Mouse (Mus musculus) limb, embryonic 11.5 days (tissue): ENCODE measurements around the gene Ccdc153. TPM values are rescaled to one million over a fixed set of nuclear protein-coding genes. Genes with fewer than 3 reads are reported as not detected.

Experiments used
- ATAC-seq: fragments of 200-750 bp; cut with Nextera tagmentation; 2 replicates; pipeline ENCODE4 v1.8.0; 2017; ENCODE audit warnings: low read depth; ENCODE audit not compliant: insufficient number of reproducible peaks, low FRiP score, low TSS enrichment
- DNase-seq: peaks from one replicate; pipeline ENCODE4 v3.0.0-alpha.2; 2015; ENCODE audit warnings: low spot score
- H3K27ac ChIP-seq: fragments of 300-500 bp; sonication (generic); replicated peaks from 2 replicates; pipeline ENCODE4 v1.5.1; 2014; ENCODE audit warnings: low read depth, mild to moderate bottlenecking, low read length
- H3K27me3 ChIP-seq: fragments of 300-500 bp; sonication (generic); 2 replicates; pipeline ENCODE4 v1.6.1; 2014; ENCODE audit warnings: mild to moderate bottlenecking, low read length, mixed read lengths; ENCODE audit not compliant: control insufficient read depth, insufficient read depth
- H3K36me3 ChIP-seq: fragments of 300-500 bp; sonication (generic); 2 replicates; pipeline ENCODE4 v1.6.1; 2014; ENCODE audit warnings: mild to moderate bottlenecking, low read length, moderate library complexity, mixed read lengths; ENCODE audit not compliant: control insufficient read depth, insufficient read depth
- H3K4me1 ChIP-seq: fragments of 300-500 bp; sonication (generic); 2 replicates; pipeline ENCODE4 v1.6.1; 2014; ENCODE audit warnings: low read length, mixed read lengths; ENCODE audit not compliant: control insufficient read depth, insufficient read depth
- H3K4me2 ChIP-seq: fragments of 300-500 bp; sonication (generic); 2 replicates; pipeline ENCODE4 v1.6.1; 2014; ENCODE audit warnings: low read depth, mild to moderate bottlenecking, moderate library complexity; ENCODE audit not compliant: severe bottlenecking
- H3K4me3 ChIP-seq: fragments of 300-500 bp; sonication (generic); 2 replicates; pipeline ENCODE4 v1.5.1; 2014; ENCODE audit warnings: low read depth, low read length
- H3K9ac ChIP-seq: fragments of 300-500 bp; sonication (generic); 2 replicates; pipeline ENCODE4 v1.6.1; 2014; ENCODE audit warnings: mild to moderate bottlenecking, low read length
- H3K9me3 ChIP-seq: fragments of 300-500 bp; sonication (generic); 2 replicates; pipeline ENCODE4 v1.6.1; 2016; ENCODE audit warnings: low read length; ENCODE audit not compliant: control insufficient read depth
- WGBS: fragments of 180-500 bp; shearing (Covaris S2); extraction: QIAGEN DNeasy Blood & Tissue Kit; methylation state at CpG from one replicate; pipeline ENCODE4 v1.1.7; 2014; 5-methylcytosine and 5-hydroxymethylcytosine counted together
- polyA plus RNA-seq: library from polyadenylated mRNA; unstranded; fragments of >200 nt; fragmentation: Nextera tagmentation; extraction: Ambion mirVana; gene quantifications from 2 replicates; pipeline ENCODE4 v1.2.1, GENCODE M21; 2014

The Ccdc153 gene
- not detected in 2 replicates for polyA plus RNA-seq

DNA sequence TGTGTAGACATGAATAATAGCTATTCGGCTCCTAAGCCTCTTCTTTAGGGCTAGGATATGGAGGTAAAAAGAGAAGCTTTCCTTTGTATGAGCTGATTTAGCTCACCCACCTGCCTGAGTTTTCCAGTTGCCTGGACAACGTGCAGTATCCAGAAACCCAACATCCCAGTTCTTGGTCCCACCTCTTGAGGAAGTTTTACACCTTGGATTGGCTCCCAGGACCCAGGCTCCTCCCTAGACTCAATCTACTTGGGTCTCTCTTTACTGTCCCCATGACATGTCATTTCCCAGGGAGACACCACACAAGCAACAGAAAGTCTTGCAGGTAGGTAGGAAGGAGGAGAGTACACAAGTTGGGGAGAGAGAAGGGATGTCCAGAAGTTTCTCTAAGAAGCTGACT lies at the start of gene Ccdc153:
Gene Ccdc153, plus strand, starts transcription at position 278 of the 400 bp plus-strand sequence.
- H3K27me3 ChIP-seq = no peaks in the 10 kb centered on the region
- no peak within 1 kb of the TSS for H3K9ac ChIP-seq
- H3K4me1 ChIP-seq = no peaks in the 10 kb centered on the region
- 55% methylated on average over 2 of the region's 2 CpGs for WGBS
- H3K36me3 ChIP-seq = no peaks in the 10 kb centered on the region
- no peak within 1 kb of the TSS for H3K27ac ChIP-seq
- no peak within 1 kb of the TSS for H3K4me3 ChIP-seq
- H3K9me3 ChIP-seq = no peaks in the 10 kb centered on the region
- DNase-seq (no peak), ATAC-seq (no peak)
- no peak within 1 kb of the TSS for H3K4me2 ChIP-seq

DNA sequence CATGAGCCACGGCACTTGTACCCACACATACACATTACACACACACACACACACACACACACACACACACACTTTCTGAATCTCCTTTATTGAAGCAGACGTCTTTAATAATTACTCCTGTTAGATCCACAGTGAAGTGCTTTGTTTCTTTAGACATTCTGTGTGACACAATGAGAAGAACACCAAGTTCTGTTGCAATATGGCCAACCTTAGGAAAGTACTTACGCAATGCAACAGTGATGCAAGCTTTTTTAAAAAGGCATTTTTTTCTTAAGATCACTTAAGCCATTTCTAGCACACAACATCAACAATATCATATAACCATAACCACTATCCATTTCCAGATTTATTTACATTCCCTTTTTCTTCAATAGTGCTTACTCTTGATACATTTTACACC lies 49.3 kb upstream of the Ccdc153 start:
- Histone ChIP-seq H3K9ac (no peak overlapping the region), H3K27me3 (no peaks in the 10 kb centered on the region), H3K4me1 (no peaks in the 10 kb centered on the region), H3K4me2 (no peak overlapping the region), H3K4me3 (no peak overlapping the region), H3K9me3 (no peaks in the 10 kb centered on the region), H3K27ac (no peak overlapping the region), H3K36me3 (no peaks in the 10 kb centered on the region)
- WGBS = 74% methylated on average over 3 of the region's 3 CpGs
- DNase-seq (no peak), ATAC-seq (no peak)

DNA sequence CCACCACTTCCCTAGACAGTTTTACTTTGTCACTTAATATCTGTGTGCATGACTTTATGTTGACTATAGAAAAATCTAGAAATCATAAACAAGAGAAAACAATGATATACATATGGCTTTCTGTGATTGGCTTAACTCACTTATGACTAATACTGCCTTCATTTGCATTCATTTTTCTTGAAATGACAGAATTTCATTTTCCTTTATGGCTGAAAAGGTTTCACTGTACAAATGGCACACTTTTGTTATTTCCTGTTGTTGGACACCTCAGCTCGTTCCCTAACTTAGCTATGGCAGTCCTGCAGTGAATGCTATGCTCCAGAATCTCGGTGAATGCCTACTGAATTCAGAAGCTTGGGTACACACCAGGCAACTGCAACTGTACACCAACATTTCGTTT lies 48.2 kb upstream of the Ccdc153 start:
- H3K27me3 ChIP-seq = no peaks in the 10 kb centered on the region
- WGBS = 88% methylated on average over 3 of the region's 3 CpGs
- H3K36me3 ChIP-seq = no peaks in the 10 kb centered on the region
- H3K4me2 ChIP-seq = no peak overlapping the region
- ATAC-seq (no peak), DNase-seq (no peak)
- H3K9ac ChIP-seq = no peak overlapping the region
- no peaks in the 10 kb centered on the region for H3K4me1 ChIP-seq
- H3K9me3 ChIP-seq = no peaks in the 10 kb centered on the region
- H3K27ac ChIP-seq = no peak overlapping the region
- H3K4me3 ChIP-seq = no peak overlapping the region

DNA sequence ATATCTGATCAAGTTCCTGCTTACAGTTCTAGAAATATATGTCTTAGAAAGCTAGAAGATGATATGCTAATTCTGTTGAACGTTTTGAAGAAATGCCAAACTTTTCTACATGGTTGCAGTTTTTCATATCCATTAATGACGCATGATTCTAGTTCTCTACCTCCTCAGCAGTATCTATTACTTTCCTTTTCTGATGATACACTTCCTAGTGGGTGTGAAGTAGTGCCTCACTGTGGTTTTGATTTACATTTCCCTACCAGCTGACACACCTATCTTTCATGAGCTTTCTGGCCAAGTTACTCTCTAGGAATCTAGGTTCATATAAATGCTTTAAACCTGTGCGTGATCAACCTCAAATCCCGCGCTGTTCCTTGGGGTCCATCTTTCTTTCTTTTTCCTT lies 47.7 kb upstream of the Ccdc153 start:
- DNase-seq (no peak), ATAC-seq (no peak)
- Histone ChIP-seq H3K4me1 (no peaks in the 10 kb centered on the region), H3K27me3 (no peaks in the 10 kb centered on the region), H3K9me3 (no peaks in the 10 kb centered on the region), H3K4me2 (no peak overlapping the region), H3K4me3 (no peak overlapping the region), H3K9ac (no peak overlapping the region), H3K27ac (no peak overlapping the region), H3K36me3 (no peaks in the 10 kb centered on the region)
- WGBS = 95% methylated on average over 5 of the region's 5 CpGs

DNA sequence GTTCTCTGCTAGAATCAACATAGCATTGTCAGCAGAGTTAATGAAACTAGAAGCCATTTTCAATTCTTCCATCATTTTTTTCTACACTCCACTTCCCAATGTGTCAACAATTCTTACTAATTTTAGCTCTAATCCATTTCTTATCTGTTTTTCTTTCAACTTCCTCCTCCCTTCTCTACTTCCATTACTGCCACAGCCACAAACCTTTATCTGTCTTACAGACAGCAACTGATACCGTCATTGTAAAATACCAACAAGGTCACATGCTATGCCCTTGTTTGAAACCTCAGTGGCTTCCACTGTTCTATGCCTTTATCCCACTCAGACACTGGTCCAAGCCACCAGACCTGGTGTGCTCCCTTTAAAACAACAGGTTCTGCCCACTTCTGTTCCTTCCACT lies 46.5 kb upstream of the Ccdc153 start:
- H3K27ac ChIP-seq = no peak overlapping the region
- 97% methylated on average over 1 of the region's 1 CpGs for WGBS
- ATAC-seq = no peak

DNA sequence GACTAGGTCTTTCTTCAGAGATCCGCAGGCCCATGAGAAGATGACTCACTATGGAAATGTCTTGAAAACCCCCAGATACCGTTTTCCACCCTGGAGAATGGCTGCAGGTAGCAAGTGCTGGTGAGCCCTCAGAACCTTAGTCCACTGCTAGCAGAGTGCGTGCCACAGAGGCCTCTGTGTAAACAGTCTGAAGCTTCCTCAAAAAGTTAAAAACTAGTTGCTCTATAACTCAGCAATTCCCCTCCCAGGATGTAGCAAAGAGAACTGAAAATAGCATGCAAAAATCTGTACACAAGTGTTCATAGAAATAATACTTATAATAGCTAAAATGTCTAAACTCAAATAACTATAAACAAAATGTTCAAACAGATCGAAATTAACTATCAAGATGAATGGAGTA lies 44.1 kb upstream of the Ccdc153 start:
- Histone ChIP-seq H3K4me1 (no peaks in the 10 kb centered on the region), H3K27ac (no peak overlapping the region), H3K36me3 (peaks cover 2% of the 10 kb centered on the region; the same call in 1 of the 2 replicates), H3K9ac (no peak overlapping the region), H3K4me3 (no peak overlapping the region), H3K27me3 (no peaks in the 10 kb centered on the region), H3K4me2 (no peak overlapping the region), H3K9me3 (no peaks in the 10 kb centered on the region)
- no peak for ATAC-seq
- 90% methylated on average over 4 of the region's 4 CpGs for WGBS
- DNase-seq = no peak

More for the DNA sequence above, 46.5 kb upstream of the Ccdc153 start:
- Histone ChIP-seq H3K27me3 (no peaks in the 10 kb centered on the region), H3K4me1 (no peaks in the 10 kb centered on the region), H3K9me3 (no peaks in the 10 kb centered on the region), H3K4me2 (no peak overlapping the region), H3K36me3 (no peaks in the 10 kb centered on the region), H3K4me3 (no peak overlapping the region), H3K9ac (no peak overlapping the region)
- no peak for DNase-seq

DNA sequence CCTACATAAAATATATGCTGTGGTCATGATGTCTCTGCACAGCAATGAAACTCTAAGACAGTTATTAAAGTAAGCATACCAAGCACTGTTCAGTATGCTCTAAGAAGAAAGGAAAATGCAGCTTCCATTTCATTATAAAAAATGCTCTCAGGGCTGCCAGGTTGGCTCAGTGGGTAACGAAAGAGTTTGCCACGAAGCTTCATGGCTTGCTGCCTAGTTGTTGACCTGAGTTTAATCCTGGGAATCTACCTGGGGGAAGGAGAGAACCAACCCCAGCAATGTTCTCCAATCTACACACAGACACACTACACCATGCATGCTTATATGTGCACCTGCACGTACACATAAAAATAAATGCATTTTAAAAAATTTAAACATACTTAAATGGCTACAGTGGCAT lies 41.3 kb upstream of the Ccdc153 start:
- H3K27me3 ChIP-seq = no peaks in the 10 kb centered on the region
- DNase-seq (no peak), ATAC-seq (no peak)
- no peak overlapping the region for H3K27ac ChIP-seq
- WGBS = 89% methylated on average over 3 of the region's 3 CpGs
- no peak overlapping the region for H3K4me2 ChIP-seq
- no peak overlapping the region for H3K4me3 ChIP-seq
- no peaks in the 10 kb centered on the region for H3K4me1 ChIP-seq
- no peak overlapping the region for H3K9ac ChIP-seq
- H3K36me3 ChIP-seq = peaks cover 4% of the 10 kb centered on the region; the same call in 1 of the 2 replicates
- H3K9me3 ChIP-seq = no peaks in the 10 kb centered on the region

DNA sequence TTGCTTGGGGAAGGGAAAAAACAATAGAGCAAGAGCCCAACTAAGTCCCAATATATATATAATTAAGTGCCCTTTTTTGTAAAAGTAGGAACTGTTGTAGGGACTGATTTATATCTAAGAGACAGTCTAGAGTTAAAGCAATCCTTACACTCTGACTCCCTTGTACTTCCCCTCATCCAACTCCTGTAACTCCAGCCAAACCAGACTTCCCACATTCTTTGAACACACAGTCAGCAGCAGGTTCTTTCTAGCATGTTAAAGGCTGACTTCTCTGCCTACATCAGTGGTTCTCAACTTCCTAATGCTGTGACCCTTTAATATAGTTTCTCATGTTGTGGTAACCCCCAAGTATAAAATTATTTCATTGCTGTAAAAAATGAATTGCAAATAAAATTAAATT lies 40.9 kb upstream of the Ccdc153 start:
- Histone ChIP-seq H3K27ac (no peak overlapping the region), H3K9me3 (no peaks in the 10 kb centered on the region), H3K36me3 (peaks cover 4% of the 10 kb centered on the region; the same call in 1 of the 2 replicates), H3K9ac (no peak overlapping the region), H3K4me2 (no peak overlapping the region), H3K4me1 (no peaks in the 10 kb centered on the region), H3K27me3 (no peaks in the 10 kb centered on the region), H3K4me3 (no peak overlapping the region)
- ATAC-seq (no peak), DNase-seq (no peak)

DNA sequence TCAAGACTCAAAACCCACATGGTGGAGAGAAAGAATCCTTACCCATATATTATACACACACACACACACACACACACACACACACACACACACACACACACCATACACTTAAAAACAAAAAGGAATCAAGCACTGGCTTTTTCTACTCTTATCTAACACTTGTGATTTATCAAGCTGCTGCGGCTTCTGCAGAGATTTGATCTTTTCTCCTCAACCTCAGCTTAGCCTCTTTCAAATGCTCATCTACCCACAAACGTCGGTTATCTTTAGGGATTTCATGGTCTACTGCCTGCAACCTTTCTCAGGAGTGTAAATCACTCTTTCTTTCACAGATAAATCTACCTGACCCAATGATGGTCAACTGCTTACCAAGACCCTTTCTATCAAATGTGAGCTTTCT lies 40.0 kb upstream of the Ccdc153 start:
- WGBS = 92% methylated on average over 3 of the region's 3 CpGs
- H3K4me1 ChIP-seq = no peaks in the 10 kb centered on the region
- H3K9me3 ChIP-seq = no peaks in the 10 kb centered on the region
- H3K27me3 ChIP-seq = no peaks in the 10 kb centered on the region
- no peak overlapping the region for H3K4me3 ChIP-seq
- DNase-seq (no peak), ATAC-seq (no peak)
- no peak overlapping the region for H3K9ac ChIP-seq
- no peak overlapping the region for H3K27ac ChIP-seq
- H3K36me3 ChIP-seq = peaks cover 4% of the 10 kb centered on the region; the same call in 1 of the 2 replicates
- H3K4me2 ChIP-seq = no peak overlapping the region
